Mouse (Mus musculus) bone marrow macrophage, adult 2 months (primary cell): ENCODE measurements around the gene Fbxw4. TPM values are rescaled to one million over a fixed set of nuclear protein-coding genes. Genes with fewer than 3 reads are reported as not detected.

Source experiments
- H3K27ac ChIP-seq: 2 replicates; pipeline ENCODE4 v1.5.1; 2012; ENCODE audit warnings: low read depth, low read length; ENCODE audit not compliant: insufficient read depth
- H3K4me1 ChIP-seq: 2 replicates; pipeline ENCODE4 v1.6.1; 2012; ENCODE audit warnings: low read length; ENCODE audit not compliant: control insufficient read depth, insufficient read depth
- H3K4me3 ChIP-seq: 2 replicates; pipeline ENCODE4 v1.5.1; 2012; ENCODE audit warnings: mild to moderate bottlenecking, low read length, moderate library complexity; ENCODE audit not compliant: insufficient read depth
- CTCF ChIP-seq: IDR thresholded peaks from 2 replicates; pipeline ENCODE4 v1.5.1; 2012; ENCODE audit warnings: low read depth, mild to moderate bottlenecking, low read length, moderate library complexity
- POLR2A ChIP-seq: IDR thresholded peaks from 2 replicates; pipeline ENCODE4 v1.6.1; 2012; ENCODE audit warnings: mild to moderate bottlenecking, low read depth, low read length, borderline replicate concordance
- polyA plus RNA-seq: library from polyadenylated mRNA; stranded (reverse); fragments of >200 nt; gene quantifications from 2 replicates; pipeline ENCODE4 v1.2.4, GENCODE M21; 2012; ENCODE audit not compliant: missing spikeins, insufficient read depth, insufficient read length

The Fbxw4 gene
- polyA plus RNA-seq, 1 experiment = 50.3 TPM

GRCm38 (mm10) chr19:45544152-45544924, 115.8 kb downstream of the Fbxw4 start:
- Histone ChIP-seq H3K4me1 (peaks cover 5% of the 10 kb centered on the region), H3K27ac (no peak overlapping the region), H3K4me3 (peak overlapping the region; percentile 71)
- TF ChIP-seq CTCF = no peak

DNA sequence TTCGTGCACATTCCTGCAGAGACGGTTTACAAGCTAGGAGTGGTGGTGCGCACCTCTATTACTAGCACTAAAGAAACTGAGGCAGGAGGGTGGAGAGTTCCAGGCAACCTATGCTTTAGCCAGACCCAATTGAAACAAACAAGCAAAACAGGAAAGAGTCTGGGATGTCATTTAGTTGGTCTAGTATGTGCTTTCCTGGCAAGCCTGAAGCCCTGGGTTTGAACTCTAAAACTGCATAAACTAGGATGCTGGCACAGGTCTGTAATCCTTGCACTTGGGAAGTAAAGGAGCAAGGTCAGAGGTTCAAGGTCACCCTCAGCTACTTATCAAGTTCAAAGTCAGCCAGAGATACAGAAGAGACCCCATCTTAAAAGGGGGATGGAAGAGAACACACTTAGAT, 118.1 kb downstream of the Fbxw4 start:
- Histone ChIP-seq H3K27ac (no peak overlapping the region), H3K4me3 (peak overlapping the region; percentile 52), H3K4me1 (peaks cover 4% of the 10 kb centered on the region; the same call in 1 of the 2 replicates)
- TF ChIP-seq CTCF (no peak), POLR2A (no peak)

- Histone ChIP-seq H3K4me3 (peak overlapping the region; percentile 52), H3K4me1 (peaks cover 4% of the 10 kb centered on the region; the same call in 1 of the 2 replicates), H3K27ac (no peak overlapping the region)
- TF ChIP-seq CTCF (no peak), POLR2A (no peak)
Observed at GRCm38 (mm10) chr19:45541409-45542041, 118.6 kb downstream of the Fbxw4 start.

GRCm38 (mm10) chr19:45540657-45541408, 119.3 kb downstream of the Fbxw4 start:
- no peak overlapping the region for H3K27ac ChIP-seq
- peaks cover 4% of the 10 kb centered on the region; the same call in 1 of the 2 replicates for H3K4me1 ChIP-seq
- no peak overlapping the region for H3K4me3 ChIP-seq
- TF ChIP-seq POLR2A = no peak
- no peak for TF ChIP-seq CTCF

DNA sequence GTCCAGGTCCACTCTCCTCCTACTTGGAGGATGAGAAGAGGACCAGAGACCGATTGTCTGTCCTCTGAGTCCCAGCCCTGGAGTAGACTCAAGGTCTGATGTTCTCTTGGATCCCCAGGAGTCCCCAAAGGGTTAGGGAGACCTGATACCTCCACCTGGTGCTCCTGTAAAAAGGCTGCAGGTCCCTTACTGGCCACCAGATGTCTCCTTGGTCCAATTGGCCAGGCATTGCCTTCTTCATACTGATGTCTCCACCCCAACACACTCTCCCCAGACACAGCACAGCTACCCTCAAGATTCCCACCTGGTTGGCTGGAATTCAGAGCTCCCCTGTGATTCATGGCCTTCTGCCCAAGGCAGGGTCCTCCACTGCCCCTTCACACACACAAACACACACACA, 122.6 kb downstream of the Fbxw4 start:
- Histone ChIP-seq H3K4me1 (peaks cover 4% of the 10 kb centered on the region; the same call in 1 of the 2 replicates), H3K4me3 (no peak overlapping the region), H3K27ac (no peak overlapping the region)
- TF ChIP-seq CTCF (peak; percentile 52; the same call in 1 of the 2 replicates), POLR2A (no peak)

GRCm38 (mm10) chr19:45535929-45536328, 124.2 kb downstream of the Fbxw4 start:
- Histone ChIP-seq H3K4me1 (peaks cover 2% of the 10 kb centered on the region; the same call in 1 of the 2 replicates), H3K4me3 (no peak overlapping the region), H3K27ac (no peak overlapping the region)
- no peak for TF ChIP-seq CTCF
- TF ChIP-seq POLR2A = no peak

DNA sequence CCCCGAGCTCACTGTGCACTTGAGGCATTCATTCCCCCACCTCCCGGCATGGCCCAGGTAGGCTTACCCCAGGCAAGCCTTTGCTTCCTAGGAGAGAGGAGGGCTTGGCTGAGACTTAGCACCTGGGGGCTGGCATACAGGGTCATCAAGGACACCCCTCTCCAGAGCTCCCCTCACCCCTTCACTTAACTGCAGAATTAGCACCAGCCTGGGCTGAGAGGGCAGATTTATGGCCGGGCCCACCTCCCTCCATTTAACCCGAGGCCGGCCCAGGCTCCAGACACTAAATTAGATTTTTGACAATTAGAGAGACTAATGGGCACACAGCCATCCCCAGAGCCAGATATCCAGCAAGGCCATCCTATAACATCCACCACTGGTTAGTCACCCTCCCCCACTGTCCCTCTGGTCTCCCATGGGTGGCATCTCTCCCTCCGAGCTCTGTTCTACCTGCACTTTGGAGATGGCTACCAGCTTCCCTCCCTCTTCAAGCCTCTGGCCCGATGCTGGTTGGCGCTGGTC, 124.8 kb downstream of the Fbxw4 start:
- TF ChIP-seq CTCF = no peak
- no peak for TF ChIP-seq POLR2A
- H3K4me1 ChIP-seq = peaks cover 3% of the 10 kb centered on the region; the same call in 1 of the 2 replicates
- H3K27ac ChIP-seq = no peak overlapping the region
- no peak overlapping the region for H3K4me3 ChIP-seq

- no peak overlapping the region for H3K27ac ChIP-seq
- TF ChIP-seq POLR2A (no peak), CTCF (no peak)
- H3K4me1 ChIP-seq = peaks cover 4% of the 10 kb centered on the region; the same call in 1 of the 2 replicates
- no peak overlapping the region for H3K4me3 ChIP-seq
Observed at GRCm38 (mm10) chr19:45533617-45534016, 126.5 kb downstream of the Fbxw4 start.

- H3K27ac ChIP-seq = no peak overlapping the region
- TF ChIP-seq CTCF = no peak
- H3K4me1 ChIP-seq = peaks cover 7% of the 10 kb centered on the region
- no peak overlapping the region for H3K4me3 ChIP-seq
Observed at GRCm38 (mm10) chr19:45531554-45531953, 128.6 kb downstream of the Fbxw4 start.
